ENCODE assay signal across 19 mouse cellular contexts in the genomic region with DNA sequence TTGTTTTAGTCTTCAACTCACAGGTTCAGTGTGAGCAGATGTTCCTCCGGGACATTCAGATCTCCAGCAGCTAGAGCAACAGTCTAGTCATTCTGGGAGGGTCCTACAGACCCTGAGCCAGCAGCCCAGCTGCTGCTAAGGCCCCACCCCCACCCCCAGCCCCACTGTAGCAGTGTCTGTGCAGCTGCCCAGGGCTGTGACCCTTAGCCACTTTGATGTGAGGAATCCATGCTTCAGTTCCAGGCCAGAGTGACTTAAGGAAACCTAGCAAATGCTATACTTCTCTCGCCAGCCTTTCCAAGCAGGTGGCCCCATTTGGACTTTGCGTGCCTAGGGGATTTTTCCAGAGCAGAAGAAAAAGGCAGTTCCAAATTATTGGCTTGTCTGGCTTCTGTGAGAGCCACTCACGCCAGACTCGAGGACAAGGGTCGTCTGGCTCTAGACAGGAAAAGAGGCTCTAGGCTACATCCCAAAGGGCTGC. TPM values are rescaled to one million over a fixed set of nuclear protein-coding genes. Genes with fewer than 3 reads are reported as not detected.
A peak's percentile ranks its signal among the peaks of the same experiment; 100 is the strongest.
DNase-seq lines count a peak whose midpoint lies in the region; ATAC-seq and TF ChIP-seq lines count a peak whose summit lies in the region.
"Had no signal": no experiment of that assay in that cellular context is flagged by ENCODE, and none has a peak within 500 bp of the region (broad histone marks: within the 10 kb centered on the region; RNA-seq: fewer than 3 reads in every experiment).

No protein-coding gene starts in this region.

- no peaks in the 10 kb centered on the region for H3K36me3 ChIP-seq in limb, embryonic 11.5 days (ENCODE audit: control insufficient read depth, insufficient read depth, low read length)
- H3K36me3 ChIP-seq in limb, embryonic 10.5 days, result no peaks in the 10 kb centered on the region
- H3K36me3 ChIP-seq in limb, embryonic 14.5 days (ENCODE audit: control insufficient read depth, insufficient read depth, low read length), result no peaks in the 10 kb centered on the region
- H3K36me3 ChIP-seq: hindbrain, embryonic 10.5 days; lung, embryonic 15.5 days had no signal

- no peak overlapping the region for H3K9ac ChIP-seq in limb, embryonic 11.5 days (ENCODE audit: low read length)
- no peak overlapping the region for H3K9ac ChIP-seq in limb, embryonic 14.5 days (ENCODE audit: low read depth, low read length, severe bottlenecking)
- H3K9ac ChIP-seq: forebrain, embryonic 13.5 days; lung, embryonic 15.5 days had no signal

- no peak for TF ChIP-seq POLR2A in limb, embryonic 14.5 days (IDR thresholded peaks at IDR 0.05; ENCODE audit: borderline replicate concordance, extremely low read depth, insufficient read depth, insufficient read length)

- 52% methylated on average over 6 of the region's 6 CpGs for WGBS in limb, embryonic 11.5 days
- WGBS in limb, embryonic 10.5 days, result 60% methylated on average over 6 of the region's 6 CpGs
- WGBS in limb, embryonic 14.5 days, result 28% methylated on average over 6 of the region's 6 CpGs

- H3K4me2 ChIP-seq in limb, embryonic 11.5 days (ENCODE audit: low read depth, severe bottlenecking), result no peak overlapping the region
- H3K4me2 ChIP-seq in limb, embryonic 14.5 days (replicated peaks; ENCODE audit: low read depth, low read length, severe bottlenecking), result no peak overlapping the region
- H3K4me2 ChIP-seq: forebrain, embryonic 13.5 days; lung, embryonic 15.5 days had no signal

- DNase-seq in limb, embryonic 11.5 days (ENCODE audit: low spot score), result no peak
- no peak for DNase-seq in limb, embryonic 10.5 days (ENCODE audit: low spot score)
- peak; percentile 32 for DNase-seq in embryo, embryonic 11 days
- peak; percentile 70 to 75 for DNase-seq in heart, postnatal 10 days
- DNase-seq in limb, embryonic 14.5 days (ENCODE audit: low spot score), result peak; percentile 54
- no peak for DNase-seq in cerebellum, postnatal 25 days
- no peak for DNase-seq in left cerebral cortex, postnatal 4 days
- no peak for DNase-seq in cerebellum, postnatal 4 days (ENCODE audit: low spot score in 2 of 2)
- DNase-seq: adrenal gland, adult 8-10 months; gastrocnemius, postnatal 36 days; right cerebral cortex, postnatal 25 days had no signal

- H3K4me1 ChIP-seq in limb, embryonic 11.5 days (ENCODE audit: control insufficient read depth, insufficient read depth, low read length), result 0 out of 2 replicates have a peak, but pooled peaks cover 2% of the 10 kb centered on the region
- H3K4me1 ChIP-seq in limb, embryonic 10.5 days, result peaks cover 7% of the 10 kb centered on the region; the same call in 1 of the 2 replicates
- H3K4me1 ChIP-seq in limb, embryonic 14.5 days (ENCODE audit: control insufficient read depth, insufficient read depth, low read length), result no peaks in the 10 kb centered on the region
- H3K4me1 ChIP-seq: forebrain, embryonic 13.5 days; lung, embryonic 15.5 days had no signal

- H3K27ac ChIP-seq in limb, embryonic 11.5 days (replicated peaks; ENCODE audit: low read depth, low read length), result no peak overlapping the region
- no peak overlapping the region for H3K27ac ChIP-seq in limb, embryonic 10.5 days
- no peak overlapping the region for H3K27ac ChIP-seq in limb, embryonic 14.5 days (replicated peaks; ENCODE audit: low read depth, low read length)
- H3K27ac ChIP-seq: forebrain, embryonic 13.5 days; hindbrain, embryonic 10.5 days; lung, embryonic 15.5 days had no signal

- no peak overlapping the region for H3K4me3 ChIP-seq in limb, embryonic 11.5 days (ENCODE audit: low read depth, low read length)
- no peak overlapping the region for H3K4me3 ChIP-seq in limb, embryonic 10.5 days
- no peak overlapping the region for H3K4me3 ChIP-seq in limb, embryonic 14.5 days (replicated peaks; ENCODE audit: low read length)
- H3K4me3 ChIP-seq: forebrain, embryonic 13.5 days; hindbrain, embryonic 10.5 days; lung, embryonic 15.5 days had no signal

- no peaks in the 10 kb centered on the region for H3K9me3 ChIP-seq in limb, embryonic 11.5 days (ENCODE audit: control insufficient read depth, low read length)
- H3K9me3 ChIP-seq in limb, embryonic 10.5 days (replicated peaks), result no peaks in the 10 kb centered on the region
- H3K9me3 ChIP-seq in limb, embryonic 14.5 days (ENCODE audit: control insufficient read depth, low read length), result no peaks in the 10 kb centered on the region
- H3K9me3 ChIP-seq: hindbrain, embryonic 10.5 days; lung, embryonic 15.5 days had no signal

- intact Hi-C loops in heart, postnatal 10 days (cut with DNase I), result no loop called here
- intact Hi-C loops in left cerebral cortex, postnatal 4 days (cut with DNase I), result no loop called here

- no peaks in the 10 kb centered on the region for H3K27me3 ChIP-seq in limb, embryonic 11.5 days (ENCODE audit: control insufficient read depth, insufficient read depth, low read length)
- no peaks in the 10 kb centered on the region for H3K27me3 ChIP-seq in limb, embryonic 10.5 days (ENCODE audit: low read depth, poor library complexity, severe bottlenecking)
- H3K27me3 ChIP-seq in limb, embryonic 14.5 days (ENCODE audit: control insufficient read depth, insufficient read depth, low read length), result no peaks in the 10 kb centered on the region
- H3K27me3 ChIP-seq: forebrain, embryonic 13.5 days; lung, embryonic 15.5 days; Patski had no signal

- peak; percentile 59; the same call in 1 of the 2 replicates for ATAC-seq in limb, embryonic 11.5 days (ENCODE audit: insufficient number of reproducible peaks, low FRiP score, low TSS enrichment, low read depth)
- ATAC-seq in limb, embryonic 14.5 days (ENCODE audit: low FRiP score, low read depth), result peak; percentile 88
- ATAC-seq: forebrain, embryonic 13.5 days; Patski had no signal

RNA-seq across cellular contexts. Expression of a gene that starts 2.5 kb away (rescaled TPM):
- polyA plus RNA-seq in limb, embryonic 11.5 days (2014; fragmentation: Nextera tagmentation; extraction: Ambion mirVana), result not detected in 2 replicates
- not detected in 2 replicates for polyA plus RNA-seq in limb, embryonic 10.5 days (2016; fragmentation: Nextera tagmentation; extraction: Ambion mirVana)
- total RNA-seq in heart, postnatal 10 days (2021), result under 1 TPM in 1 of 2 experiments, not detected in 1; 0.40 TPM
- 0.10 and 0.91 TPM in 2 replicates for polyA plus RNA-seq in limb, embryonic 14.5 days (2012; rRNA removed)
- polyA plus RNA-seq in limb, embryonic 14.5 days (2014; fragmentation: Nextera tagmentation; extraction: Ambion mirVana), result not detected in 2 replicates
- total RNA-seq in left cerebral cortex, postnatal 4 days (2021), result not detected
- total RNA-seq: adrenal gland, adult 8-10 months; gastrocnemius, postnatal 36 days; left cerebral cortex, postnatal 10 days; monocyte, adult 5-6 weeks had no signal
- polyA plus RNA-seq: embryonic facial prominence, embryonic 11.5 days; hindbrain, embryonic 10.5 days; Patski; stomach, embryonic 14.5 days had no signal

RNA-seq across cellular contexts. Expression of a gene that starts 50.1 kb away (rescaled TPM):
- 22.8 and 23.3 TPM in 2 replicates for polyA plus RNA-seq in limb, embryonic 11.5 days (2014; fragmentation: Nextera tagmentation; extraction: Ambion mirVana)
- 21.6 and 21.7 TPM in 2 replicates for polyA plus RNA-seq in limb, embryonic 10.5 days (2016; fragmentation: Nextera tagmentation; extraction: Ambion mirVana)
- 10 to 100 TPM in 1 of 2 experiments, 1 to 10 TPM in 1; 9.5 to 10.3 TPM for total RNA-seq in heart, postnatal 10 days (2021)
- 18.3 and 20.8 TPM in 2 replicates for polyA plus RNA-seq in limb, embryonic 14.5 days (2012; rRNA removed)
- 20.7 and 24.7 TPM in 2 replicates for polyA plus RNA-seq in limb, embryonic 14.5 days (2014; fragmentation: Nextera tagmentation; extraction: Ambion mirVana)
- total RNA-seq in left cerebral cortex, postnatal 4 days (2021), result 10 to 100 TPM; 23.0 to 25.0 TPM

RNA-seq across cellular contexts. Expression of a gene that starts 50.3 kb away (rescaled TPM):
- 40.4 and 47.9 TPM in 2 replicates for polyA plus RNA-seq in limb, embryonic 11.5 days (2014; fragmentation: Nextera tagmentation; extraction: Ambion mirVana)
- 50.2 and 50.4 TPM in 2 replicates for polyA plus RNA-seq in limb, embryonic 10.5 days (2016; fragmentation: Nextera tagmentation; extraction: Ambion mirVana)
- 10 to 100 TPM; 48.0 to 54.2 TPM for total RNA-seq in heart, postnatal 10 days (2021)
- polyA plus RNA-seq in limb, embryonic 14.5 days (2012; rRNA removed), result 55.5 and 79.4 TPM in 2 replicates
- polyA plus RNA-seq in limb, embryonic 14.5 days (2014; fragmentation: Nextera tagmentation; extraction: Ambion mirVana), result 40.7 and 45.4 TPM in 2 replicates
- 10 to 100 TPM; 58.2 to 59.7 TPM for total RNA-seq in left cerebral cortex, postnatal 4 days (2021)
- total RNA-seq: monocyte, adult 5-6 weeks had no signal

Comparison
In these comparisons a context has a peak if more than half of its experiments do, and no peak if none do; other contexts are left out.
1. DNase-seq: peak in embryo, embryonic 11 days (single experiment), heart, postnatal 10 days (2 of 2) and limb, embryonic 14.5 days (single experiment); none in limb, embryonic 11.5 days (single experiment), limb, embryonic 10.5 days (single experiment), cerebellum, postnatal 25 days (0 of 2), left cerebral cortex, postnatal 4 days (single experiment) and cerebellum, postnatal 4 days (0 of 2).